Mouse (Mus musculus) forebrain, embryonic 14.5 days (tissue): ENCODE results near the gene Scrn1. TPM values are rescaled to one million over a fixed set of nuclear protein-coding genes. Genes with fewer than 3 reads are reported as not detected.

ENCODE experiments used
- ATAC-seq: fragments of 200-750 bp; cut with Nextera tagmentation; 2 replicates; pipeline ENCODE4 v1.8.0; 2017; ENCODE audit warnings: mild to moderate bottlenecking, moderate library complexity
- DNase-seq: peaks from one replicate; pipeline ENCODE4 v3.0.0-alpha.2; 2015; ENCODE audit warnings: low spot score
- H3K27ac ChIP-seq: fragments of 300-500 bp; sonication (generic); 2 replicates; pipeline ENCODE4 v1.5.1; 2014; ENCODE audit warnings: low read depth, mild to moderate bottlenecking, control low read depth, low read length, moderate library complexity
- H3K27me3 ChIP-seq: fragments of 300-500 bp; sonication (generic); replicated peaks from 2 replicates; pipeline ENCODE4 v1.6.1; 2014; ENCODE audit warnings: low read length, control low read depth, mixed read lengths; ENCODE audit not compliant: control insufficient read depth, insufficient read depth
- H3K36me3 ChIP-seq: fragments of 300-500 bp; sonication (generic); 2 replicates; pipeline ENCODE4 v1.6.1; 2014; ENCODE audit warnings: low read length, control low read depth; ENCODE audit not compliant: control insufficient read depth, insufficient read depth
- H3K4me1 ChIP-seq: fragments of 300-500 bp; sonication (generic); 2 replicates; pipeline ENCODE4 v1.6.1; 2014; ENCODE audit warnings: antibody characterized with exemption, low read length, control low read depth; ENCODE audit not compliant: control insufficient read depth, insufficient read depth
- H3K4me2 ChIP-seq: fragments of 300-500 bp; sonication (generic); 2 replicates; pipeline ENCODE4 v1.6.1; 2014; ENCODE audit warnings: mild to moderate bottlenecking, control low read depth, low read length
- H3K4me3 ChIP-seq: fragments of 300-500 bp; sonication (generic); 2 replicates; pipeline ENCODE4 v1.5.1; 2014; ENCODE audit warnings: low read depth, low read length, control low read depth
- H3K9ac ChIP-seq: fragments of 300-500 bp; sonication (generic); 2 replicates; pipeline ENCODE4 v1.6.1; 2014; ENCODE audit warnings: mild to moderate bottlenecking, low read length, control low read depth, moderate library complexity
- H3K9me3 ChIP-seq: fragments of 300-500 bp; sonication (generic); replicated peaks from 2 replicates; pipeline ENCODE4 v1.6.1; 2016; ENCODE audit warnings: low read length, control low read depth, mixed read lengths; ENCODE audit not compliant: control insufficient read depth
- WGBS: fragments of 180-500 bp; shearing (Covaris S2); extraction: QIAGEN DNeasy Blood & Tissue Kit; methylation state at CpG from one replicate; pipeline ENCODE4 v1.1.7; 2014; 5-methylcytosine and 5-hydroxymethylcytosine counted together
- polyA plus RNA-seq: library from polyadenylated mRNA; unstranded; fragments of >200 nt; fragmentation: Nextera tagmentation; extraction: Ambion mirVana; gene quantifications from 2 replicates; pipeline ENCODE4 v1.2.1, GENCODE M21; 2014

The Scrn1 gene
- polyA plus RNA-seq, 1 experiment from 2014 or later: 134 TPM

DNA sequence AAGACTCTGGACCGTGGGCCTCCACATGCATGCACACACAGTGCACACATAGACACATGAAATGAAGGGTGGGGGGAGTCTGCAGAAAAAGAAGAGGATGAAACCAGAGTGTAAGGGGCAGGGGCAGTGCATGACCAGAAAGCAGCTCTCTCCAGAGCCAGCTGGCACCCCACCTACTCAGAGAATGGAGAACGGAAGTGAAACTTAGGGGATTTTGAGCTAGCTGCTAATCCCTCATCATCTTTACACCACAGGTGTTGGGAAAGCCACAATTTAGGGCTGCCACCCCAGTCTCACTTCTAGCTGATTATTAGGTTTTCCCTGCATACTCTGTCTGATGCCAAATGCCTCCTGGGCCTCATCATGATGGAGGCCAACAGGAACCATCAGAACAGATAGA is 36.1 kb downstream of the Scrn1 start:
- Histone ChIP-seq H3K27ac (no peak overlapping the region), H3K4me2 (no peak overlapping the region), H3K36me3 (peaks cover 59% of the 10 kb centered on the region), H3K9ac (no peak overlapping the region), H3K9me3 (no peaks in the 10 kb centered on the region), H3K4me3 (no peak overlapping the region), H3K27me3 (no peaks in the 10 kb centered on the region), H3K4me1 (no peaks in the 10 kb centered on the region)
- WGBS: 74% methylated on average over 2 of the region's 2 CpGs
- DNase-seq (no peak), ATAC-seq (no peak)

DNA sequence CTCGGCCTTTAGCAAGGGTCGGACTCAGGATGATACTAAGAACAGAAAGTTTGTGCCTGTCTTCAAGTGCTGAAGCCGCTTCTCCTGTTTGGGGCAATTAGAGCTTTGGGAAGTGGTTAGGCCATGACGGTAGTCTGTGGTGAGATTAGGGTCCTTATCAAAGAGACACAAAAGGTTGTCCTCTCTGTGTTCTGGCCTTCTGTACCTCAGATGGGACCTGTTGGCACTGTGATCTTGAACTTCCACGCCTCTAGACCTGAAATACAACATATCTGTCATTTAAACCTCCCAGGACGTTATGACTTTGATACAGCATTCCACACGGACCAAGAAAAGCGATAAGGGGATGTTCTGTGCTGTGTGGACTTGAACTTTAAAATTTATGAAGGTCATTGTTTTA is 37.6 kb downstream of the Scrn1 start:
- Histone ChIP-seq H3K9me3 (no peaks in the 10 kb centered on the region), H3K9ac (no peak overlapping the region), H3K4me3 (no peak overlapping the region), H3K27ac (no peak overlapping the region), H3K27me3 (no peaks in the 10 kb centered on the region), H3K4me1 (no peaks in the 10 kb centered on the region), H3K36me3 (peaks cover 69% of the 10 kb centered on the region), H3K4me2 (no peak overlapping the region)
- WGBS: 92% methylated on average over 8 of the region's 8 CpGs
- ATAC-seq (no peak), DNase-seq (no peak)

DNA sequence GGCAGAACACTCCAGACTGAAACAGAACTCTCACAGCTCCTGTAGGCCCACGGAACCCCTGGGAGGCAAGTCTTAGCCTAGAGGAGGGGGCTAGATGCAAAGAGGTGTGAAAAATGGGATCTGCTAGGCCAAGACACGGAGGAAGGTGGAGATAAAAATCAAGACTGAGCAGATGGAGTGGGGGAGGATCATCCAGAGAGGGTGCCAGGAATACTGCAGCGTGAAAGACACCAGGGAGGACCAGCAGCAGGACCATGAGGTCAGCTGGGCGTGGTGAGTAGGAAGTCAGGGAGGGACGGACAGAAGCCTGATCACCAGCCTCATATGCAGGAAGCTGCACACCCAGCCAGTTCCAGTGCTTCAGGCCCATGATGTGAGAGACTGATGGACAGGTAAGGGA is 47.5 kb downstream of the Scrn1 start:
- H3K4me1 ChIP-seq: no peaks in the 10 kb centered on the region
- H3K4me3 ChIP-seq: no peak overlapping the region
- H3K9me3 ChIP-seq: no peaks in the 10 kb centered on the region
- peaks cover 82% of the 10 kb centered on the region for H3K36me3 ChIP-seq
- no peak overlapping the region for H3K4me2 ChIP-seq
- H3K27ac ChIP-seq: no peak overlapping the region
- 71% methylated on average over 5 of the region's 5 CpGs for WGBS
- H3K9ac ChIP-seq: no peak overlapping the region
- no peak for ATAC-seq
- no peak for DNase-seq
- no peaks in the 10 kb centered on the region for H3K27me3 ChIP-seq

DNA sequence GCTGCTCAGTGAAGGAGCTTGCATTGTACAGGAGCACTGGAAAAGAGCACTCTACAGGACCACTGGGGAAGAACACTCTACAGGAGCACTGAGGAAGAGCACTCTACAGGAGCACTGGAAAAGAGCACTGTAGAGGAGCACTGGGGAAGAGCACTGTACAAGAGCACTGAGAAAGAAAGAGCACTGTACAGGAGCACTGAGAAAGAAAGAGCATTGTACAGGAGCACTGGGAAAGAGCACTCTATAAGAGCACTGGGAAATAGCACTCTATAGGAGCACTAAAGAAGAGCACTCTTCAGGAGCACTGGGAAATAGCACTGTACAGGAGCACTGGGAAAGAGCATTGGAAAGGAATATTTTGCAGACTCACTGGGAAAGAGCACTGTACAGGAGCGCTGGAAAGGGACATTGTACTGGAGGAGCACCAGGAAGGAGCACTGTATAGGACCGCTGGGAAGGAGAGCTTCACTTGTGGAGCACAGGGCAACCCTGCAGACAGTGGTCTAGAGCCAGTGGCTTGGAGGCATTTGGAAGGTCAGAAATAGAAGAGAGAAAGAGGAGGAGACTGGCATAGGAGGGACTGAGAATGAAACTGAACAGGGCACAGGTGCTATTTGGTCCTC is 49.7 kb downstream of the Scrn1 start:
- no peak overlapping the region for H3K4me2 ChIP-seq
- H3K27me3 ChIP-seq: no peaks in the 10 kb centered on the region
- H3K36me3 ChIP-seq: peaks cover 83% of the 10 kb centered on the region
- DNase-seq (no peak), ATAC-seq (0 out of 2 replicates have a peak, but pooled peaks have one; percentile 37)
- H3K9me3 ChIP-seq: no peaks in the 10 kb centered on the region
- H3K27ac ChIP-seq: no peak overlapping the region
- 89% methylated on average over 2 of the region's 2 CpGs for WGBS
- H3K4me1 ChIP-seq: no peaks in the 10 kb centered on the region
- no peak overlapping the region for H3K9ac ChIP-seq
- no peak overlapping the region for H3K4me3 ChIP-seq

DNA sequence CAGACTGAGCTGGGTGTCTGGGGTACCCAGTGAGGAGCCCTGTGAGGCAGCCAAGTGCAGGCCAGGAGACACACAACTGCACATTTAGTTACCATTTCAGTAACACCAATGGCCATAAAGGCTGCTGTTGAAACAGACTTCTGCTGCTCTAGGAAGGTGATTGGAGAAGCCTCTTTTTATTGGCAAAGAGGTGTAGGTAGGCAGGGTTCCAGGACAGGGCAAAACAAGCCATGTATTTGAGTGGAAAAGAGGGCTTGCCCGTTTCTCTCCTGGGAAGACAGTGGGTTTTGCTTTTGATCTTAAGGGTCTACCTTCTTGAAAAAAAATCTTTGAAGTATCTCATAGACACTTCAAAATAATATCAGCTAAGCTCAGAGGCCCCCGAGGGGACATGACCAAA is 54.0 kb downstream of the Scrn1 start:
- WGBS: 88% methylated on average over 2 of the region's 2 CpGs
- Histone ChIP-seq H3K9ac (no peak overlapping the region), H3K4me1 (peaks cover 14% of the 10 kb centered on the region), H3K9me3 (no peaks in the 10 kb centered on the region), H3K4me3 (no peak overlapping the region), H3K36me3 (peaks cover 76% of the 10 kb centered on the region), H3K27ac (no peak overlapping the region), H3K27me3 (no peaks in the 10 kb centered on the region), H3K4me2 (no peak overlapping the region)
- ATAC-seq (no peak), DNase-seq (no peak)

DNA sequence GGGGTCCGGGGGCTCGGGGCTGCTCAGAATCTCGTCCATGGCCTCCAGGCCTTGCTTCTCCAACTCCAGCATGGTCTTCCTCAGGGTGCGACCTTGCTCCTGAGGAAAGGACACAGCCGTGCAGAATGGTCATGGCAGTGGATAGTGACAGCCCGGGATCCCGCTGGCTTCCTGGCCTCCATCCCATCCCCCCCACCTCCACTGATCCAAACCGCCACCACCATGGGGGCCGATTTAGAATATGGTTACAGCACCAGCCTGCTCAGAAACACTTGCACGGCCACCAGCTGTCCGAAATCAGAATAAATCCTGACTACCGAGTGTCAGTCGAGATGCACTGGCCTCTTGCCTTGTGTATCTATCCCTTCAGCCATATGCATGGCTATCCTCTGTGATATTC is 57.0 kb downstream of the Scrn1 start:
- H3K9ac ChIP-seq: no peak overlapping the region
- no peak for ATAC-seq

DNA sequence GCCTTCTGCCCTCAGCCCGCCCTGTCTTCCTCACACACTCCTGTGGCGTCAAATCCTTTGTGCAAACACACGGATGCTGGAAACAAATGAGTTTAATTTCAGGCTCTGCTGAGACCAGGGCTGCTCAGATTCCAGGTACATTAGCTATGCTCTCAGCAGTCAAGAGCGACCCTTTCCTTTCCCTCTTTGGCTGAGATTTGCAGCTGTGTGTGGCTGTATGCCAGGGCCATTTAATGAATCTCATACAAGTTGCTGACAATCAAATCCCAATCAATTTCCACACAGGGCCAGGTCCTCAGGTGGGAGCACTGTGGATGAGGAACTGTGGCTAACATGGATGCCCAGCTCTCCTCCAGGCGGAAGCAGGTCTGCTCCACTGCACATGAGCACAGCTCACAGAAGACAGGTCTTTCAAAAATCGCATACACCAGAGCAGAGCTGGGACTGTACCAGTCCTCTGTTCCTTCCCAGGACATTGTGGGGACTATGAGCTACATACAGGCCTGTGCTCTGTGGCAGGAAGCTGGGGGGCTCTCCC is 58.0 kb downstream of the Scrn1 start:
- peak overlapping the region; percentile 78 for H3K27ac ChIP-seq
- no peak overlapping the region for H3K4me3 ChIP-seq
- H3K4me2 ChIP-seq: no peak overlapping the region
- 17% methylated on average over 6 of the region's 6 CpGs for WGBS
- peaks cover 62% of the 10 kb centered on the region for H3K36me3 ChIP-seq
- peaks cover 14% of the 10 kb centered on the region for H3K4me1 ChIP-seq
- H3K9me3 ChIP-seq: no peaks in the 10 kb centered on the region
- DNase-seq: peak; percentile 70
- no peaks in the 10 kb centered on the region for H3K27me3 ChIP-seq
- peak; percentile 57 for ATAC-seq
- H3K9ac ChIP-seq: peak overlapping the region; percentile 43

More for the DNA sequence above, 57.0 kb downstream of the Scrn1 start:
- DNase-seq: no peak
- no peaks in the 10 kb centered on the region for H3K27me3 ChIP-seq
- peaks cover 71% of the 10 kb centered on the region for H3K36me3 ChIP-seq
- H3K27ac ChIP-seq: peak overlapping the region; percentile 78; the same call in 1 of the 2 replicates
- peaks cover 14% of the 10 kb centered on the region for H3K4me1 ChIP-seq
- 95% methylated on average over 13 of the region's 13 CpGs for WGBS
- no peaks in the 10 kb centered on the region for H3K9me3 ChIP-seq
- no peak overlapping the region for H3K4me2 ChIP-seq
- H3K4me3 ChIP-seq: no peak overlapping the region

DNA sequence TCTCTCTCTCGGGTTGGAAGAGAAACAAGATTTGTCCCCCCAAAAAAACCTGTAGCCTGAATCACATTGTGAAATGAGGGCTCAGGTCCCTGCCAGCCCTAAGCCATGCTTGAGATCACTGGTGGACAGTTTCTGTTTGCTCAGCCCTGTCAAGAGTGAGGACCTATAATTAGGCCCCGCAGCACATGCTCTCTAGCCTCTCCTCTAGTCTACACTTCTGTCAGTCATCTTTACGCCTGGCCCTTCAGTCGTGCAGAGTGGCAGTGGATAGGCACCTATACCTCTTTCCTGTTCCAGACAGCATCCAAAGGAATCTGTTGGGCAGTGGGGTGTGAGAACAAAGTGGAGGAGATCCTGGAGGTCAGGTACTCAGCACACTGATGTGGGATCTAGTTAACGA is 58.5 kb downstream of the Scrn1 start:
- H3K4me3 ChIP-seq: no peak overlapping the region
- H3K4me1 ChIP-seq: peaks cover 14% of the 10 kb centered on the region
- DNase-seq (peak; percentile 29), ATAC-seq (peak; percentile 24; the same call in 1 of the 2 replicates)
- no peak overlapping the region for H3K4me2 ChIP-seq
- H3K36me3 ChIP-seq: peaks cover 61% of the 10 kb centered on the region
- no peaks in the 10 kb centered on the region for H3K9me3 ChIP-seq
- WGBS: 47% methylated on average over 5 of the region's 5 CpGs
- peak overlapping the region; percentile 78 for H3K27ac ChIP-seq
- H3K27me3 ChIP-seq: no peaks in the 10 kb centered on the region
- H3K9ac ChIP-seq: no peak overlapping the region

DNA sequence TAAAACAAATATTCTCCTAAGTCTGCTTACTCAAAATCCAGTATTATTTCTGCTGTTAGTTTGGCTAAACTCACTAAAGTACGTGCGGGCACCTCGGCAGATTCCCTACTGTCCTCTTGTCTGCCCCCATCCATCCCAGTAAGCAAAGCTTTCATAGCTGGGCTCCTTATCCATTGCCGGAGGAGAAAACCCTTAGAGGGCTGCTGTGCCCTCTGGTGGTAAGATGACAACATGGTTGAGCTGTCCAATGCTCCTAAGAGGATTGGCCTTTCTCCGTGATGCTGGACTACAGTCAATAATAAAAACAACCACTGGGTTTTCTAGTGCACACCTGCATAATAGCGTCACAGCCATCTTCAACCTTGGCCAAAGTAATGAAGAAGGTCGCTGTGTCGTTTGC is 59.3 kb downstream of the Scrn1 start:
- Histone ChIP-seq H3K9ac (no peak overlapping the region), H3K4me1 (peaks cover 14% of the 10 kb centered on the region), H3K4me2 (no peak overlapping the region), H3K4me3 (no peak overlapping the region), H3K9me3 (no peaks in the 10 kb centered on the region), H3K27me3 (no peaks in the 10 kb centered on the region), H3K36me3 (peaks cover 56% of the 10 kb centered on the region), H3K27ac (no peak overlapping the region)
- DNase-seq (peak; percentile 79), ATAC-seq (peak; percentile 29; the same call in 1 of the 2 replicates)
- WGBS: 49% methylated on average over 8 of the region's 8 CpGs
